Mouse (Mus musculus) liver, postnatal 0 days (tissue): ENCODE measurements at regions not wholly inside any gene's neighbourhood (a gene's known extent, or its start where the extent isn't known, plus 50 kb on each side); places are given as distances from the start of the nearest gene placed in this dataset.
A peak's percentile ranks its signal among the peaks of the same experiment; 100 is the strongest.

Experiments
- ATAC-seq: fragments of 200-750 bp; cut with Nextera tagmentation; 2 replicates; pipeline ENCODE4 v1.8.0; 2017; ENCODE audit warnings: mild to moderate bottlenecking, moderate library complexity
- DNase-seq: peaks from one replicate; pipeline ENCODE4 v3.0.0-alpha.2; 2016
- H3K27ac ChIP-seq: fragments of 300-500 bp; sonication (generic); 2 replicates; pipeline ENCODE4 v1.5.1; 2014; ENCODE audit warnings: antibody characterized with exemption, moderate library complexity, mild to moderate bottlenecking, low read depth
- H3K27me3 ChIP-seq: fragments of 300-500 bp; sonication (generic); 2 replicates; pipeline ENCODE4 v1.6.1; 2014; ENCODE audit warnings: low read length, control low read depth, mixed read lengths; ENCODE audit not compliant: insufficient read depth
- H3K36me3 ChIP-seq: fragments of 300-500 bp; sonication (generic); replicated peaks from 2 replicates; pipeline ENCODE4 v1.6.1; 2014; ENCODE audit warnings: mild to moderate bottlenecking, control low read depth, low read length, moderate library complexity, mixed read lengths; ENCODE audit not compliant: insufficient read depth
- H3K4me1 ChIP-seq: fragments of 300-500 bp; sonication (generic); 2 replicates; pipeline ENCODE4 v1.6.1; 2014; ENCODE audit warnings: antibody characterized with exemption, mild to moderate bottlenecking, control low read depth; ENCODE audit not compliant: insufficient read depth
- H3K4me2 ChIP-seq: fragments of 300-500 bp; sonication (generic); 2 replicates; pipeline ENCODE4 v1.6.1; 2014; ENCODE audit warnings: low read depth, mild to moderate bottlenecking, low read length, moderate library complexity, mixed read lengths
- H3K4me3 ChIP-seq: fragments of 300-500 bp; sonication (generic); 2 replicates; pipeline ENCODE4 v1.5.1; 2014; ENCODE audit warnings: low read depth, low read length
- H3K9ac ChIP-seq: fragments of 300-500 bp; sonication (generic); replicated peaks from 2 replicates; pipeline ENCODE4 v1.6.1; 2014; ENCODE audit warnings: mild to moderate bottlenecking, moderate library complexity
- H3K9me3 ChIP-seq: fragments of 300-500 bp; sonication (generic); 2 replicates; pipeline ENCODE4 v1.6.1; 2016; ENCODE audit warnings: mild to moderate bottlenecking, control low read depth, low read length, mixed read lengths
- CTCF ChIP-seq: sonication (generic); IDR thresholded peaks from 2 replicates; pipeline ENCODE4 v1.5.1; 2016; ENCODE audit warnings: antibody characterized with exemption, low read depth
- EP300 ChIP-seq: IDR thresholded peaks from 2 replicates; pipeline ENCODE4 v1.6.1; 2016; ENCODE audit warnings: antibody characterized with exemption, low read depth, mild to moderate bottlenecking
- whole genome bisulfite sequencing: fragments of 180-500 bp; shearing (Covaris S2); extraction: QIAGEN DNeasy Blood & Tissue Kit; methylation state at CpG from one replicate; pipeline ENCODE4 v1.1.7; 2014; ENCODE audit not compliant: insufficient replicate concordance; 5-methylcytosine and 5-hydroxymethylcytosine counted together

DNA sequence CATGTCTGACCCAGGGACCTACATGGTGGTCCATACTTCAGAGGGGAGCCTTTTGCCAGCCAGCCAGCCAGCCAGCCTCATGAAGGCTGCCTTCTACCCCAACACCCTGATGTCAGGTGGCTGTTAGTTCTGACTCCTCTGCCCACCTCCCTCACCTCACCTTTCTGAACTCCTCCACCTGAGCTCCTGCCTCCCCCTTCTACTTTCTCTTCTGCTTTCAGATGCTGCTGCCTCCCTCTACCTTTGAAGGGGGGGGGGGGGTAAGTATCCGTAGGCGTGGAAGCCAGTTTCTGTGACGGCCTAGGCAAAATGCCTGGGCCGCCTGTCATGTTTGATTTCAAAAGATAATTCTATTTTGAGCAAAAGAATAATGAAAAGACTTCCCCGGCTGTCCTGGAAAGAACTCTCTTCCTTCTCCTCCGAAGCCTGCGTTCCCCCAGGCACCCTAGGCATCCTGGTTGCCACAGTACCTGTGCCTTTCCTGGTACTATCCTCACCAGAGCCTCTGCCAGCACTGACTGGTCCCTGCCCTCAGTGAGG is 241.6 kb upstream of the Hs6st1 start:
- TF ChIP-seq EP300 (no peak), CTCF (no peak)
- H3K27me3 ChIP-seq, result no peaks in the 10 kb centered on the region
- no peak overlapping the region for H3K4me2 ChIP-seq
- H3K36me3 ChIP-seq, result no peaks in the 10 kb centered on the region
- H3K4me1 ChIP-seq, result no peaks in the 10 kb centered on the region
- ATAC-seq (no peak), DNase-seq (no peak)
- WGBS, result 74% methylated on average over 7 of the region's 7 CpGs
- H3K9me3 ChIP-seq, result no peaks in the 10 kb centered on the region
- H3K27ac ChIP-seq, result no peak overlapping the region
- H3K9ac ChIP-seq, result no peak overlapping the region
- no peak overlapping the region for H3K4me3 ChIP-seq

DNA sequence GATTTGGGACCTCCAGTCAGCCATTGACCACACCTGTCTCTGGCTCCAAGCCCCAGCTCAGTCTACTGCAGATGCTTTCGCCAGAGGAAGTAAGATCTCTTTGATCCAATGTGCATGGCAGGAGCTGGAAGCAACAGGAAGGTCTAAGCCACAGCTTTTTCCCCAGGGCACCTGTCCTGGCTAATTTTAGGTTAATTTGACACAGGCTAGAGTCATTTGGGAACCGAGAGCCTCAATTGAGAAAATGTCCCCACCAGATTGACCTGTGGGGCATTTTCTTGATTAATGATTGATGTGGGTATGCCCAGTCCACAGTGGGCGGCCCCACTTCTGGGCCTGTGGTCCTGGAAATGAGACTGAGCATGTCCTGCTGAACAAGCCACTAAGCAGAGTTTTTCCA is 240.7 kb upstream of the Hs6st1 start:
- no peak overlapping the region for H3K27ac ChIP-seq
- WGBS, result 60% methylated on average over 3 of the region's 3 CpGs
- no peak overlapping the region for H3K4me2 ChIP-seq
- no peak overlapping the region for H3K9ac ChIP-seq
- no peak overlapping the region for H3K4me3 ChIP-seq
- DNase-seq, result no peak
- no peaks in the 10 kb centered on the region for H3K9me3 ChIP-seq
- ATAC-seq, result no peak
- TF ChIP-seq CTCF (no peak), EP300 (no peak)
- H3K27me3 ChIP-seq, result no peaks in the 10 kb centered on the region
- H3K4me1 ChIP-seq, result no peaks in the 10 kb centered on the region
- no peaks in the 10 kb centered on the region for H3K36me3 ChIP-seq

DNA sequence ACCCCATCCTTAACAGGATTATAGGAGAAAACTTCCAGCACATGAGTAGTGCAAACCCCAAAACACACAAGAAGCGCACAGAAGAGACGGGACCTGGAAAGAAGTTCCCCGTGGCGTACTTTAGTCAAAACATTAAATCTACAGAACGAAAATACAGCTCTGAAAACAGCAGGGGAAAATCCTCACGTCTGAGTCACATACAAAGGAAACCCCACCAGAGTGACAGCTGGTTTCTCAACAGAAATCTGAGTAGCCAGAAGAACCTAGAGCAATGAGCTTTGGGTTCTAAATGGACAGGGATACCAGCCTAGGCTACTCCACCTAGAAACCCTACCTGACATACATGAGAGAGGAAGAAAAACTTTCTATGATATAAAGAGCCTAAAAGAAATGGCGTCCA is 234.0 kb upstream of the Hs6st1 start:
- H3K9me3 ChIP-seq, result no peaks in the 10 kb centered on the region
- 78% methylated on average over 7 of the region's 7 CpGs for WGBS
- H3K4me3 ChIP-seq, result no peak overlapping the region
- ATAC-seq (no peak), DNase-seq (no peak)
- H3K27me3 ChIP-seq, result no peaks in the 10 kb centered on the region
- TF ChIP-seq CTCF (no peak), EP300 (no peak)
- no peak overlapping the region for H3K9ac ChIP-seq
- no peaks in the 10 kb centered on the region for H3K4me1 ChIP-seq
- no peak overlapping the region for H3K27ac ChIP-seq
- H3K36me3 ChIP-seq, result no peaks in the 10 kb centered on the region
- H3K4me2 ChIP-seq, result no peak overlapping the region

DNA sequence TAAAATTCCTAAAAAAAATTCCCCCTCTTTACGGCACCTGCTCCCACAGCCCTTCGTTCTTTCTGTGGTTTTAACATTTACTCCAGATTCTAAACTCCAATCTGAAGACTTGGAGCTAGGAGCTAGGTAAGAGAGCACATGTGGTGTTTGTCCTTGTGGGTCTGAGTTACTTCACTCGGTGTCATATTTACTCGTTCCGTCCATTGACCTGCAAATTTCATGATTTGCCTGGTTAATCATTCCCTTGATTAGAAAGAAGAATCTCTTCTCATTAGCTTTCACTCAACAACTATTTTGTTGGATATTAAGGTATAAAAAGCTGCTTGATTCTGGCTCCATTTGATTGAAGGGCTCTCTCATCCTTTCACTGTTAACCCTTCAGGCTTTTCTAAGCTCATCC is 231.6 kb upstream of the Hs6st1 start:
- Histone ChIP-seq H3K9ac (no peak overlapping the region), H3K4me2 (no peak overlapping the region), H3K36me3 (no peaks in the 10 kb centered on the region), H3K4me3 (no peak overlapping the region), H3K4me1 (no peaks in the 10 kb centered on the region), H3K9me3 (no peaks in the 10 kb centered on the region), H3K27ac (peak overlapping the region; percentile 79), H3K27me3 (no peaks in the 10 kb centered on the region)
- WGBS, result 58% methylated on average over 5 of the region's 5 CpGs
- TF ChIP-seq EP300 (no peak; the same call in 1 of the 2 replicates), CTCF (no peak)
- peak; percentile 88 for ATAC-seq
- no peak for DNase-seq

DNA sequence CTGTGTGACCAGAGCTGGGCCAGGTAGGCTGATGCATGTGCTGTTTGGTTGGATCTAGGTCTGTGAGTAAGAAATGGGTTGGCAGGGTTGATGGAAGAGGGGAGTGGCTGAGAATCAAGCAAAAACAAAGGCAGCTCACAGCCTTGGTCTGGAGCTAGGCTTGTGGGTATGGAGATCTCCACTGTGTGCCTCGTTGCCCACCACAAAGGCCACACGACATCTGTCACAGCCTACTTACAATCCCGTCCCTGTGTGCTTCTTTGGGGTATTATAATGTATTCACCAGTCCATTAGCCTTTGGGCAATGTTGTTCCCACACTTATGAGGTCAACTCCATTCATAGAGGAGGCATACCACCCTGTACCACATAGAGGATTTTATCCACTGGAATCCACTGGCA is 229.6 kb upstream of the Hs6st1 start:
- H3K27me3 ChIP-seq, result no peaks in the 10 kb centered on the region
- TF ChIP-seq EP300 (no peak), CTCF (no peak)
- no peaks in the 10 kb centered on the region for H3K36me3 ChIP-seq
- no peak for ATAC-seq
- no peaks in the 10 kb centered on the region for H3K9me3 ChIP-seq
- WGBS, result 81% methylated on average over 3 of the region's 3 CpGs
- H3K9ac ChIP-seq, result no peak overlapping the region
- no peak overlapping the region for H3K4me3 ChIP-seq
- no peaks in the 10 kb centered on the region for H3K4me1 ChIP-seq
- no peak for DNase-seq
- no peak overlapping the region for H3K4me2 ChIP-seq
- no peak overlapping the region for H3K27ac ChIP-seq

DNA sequence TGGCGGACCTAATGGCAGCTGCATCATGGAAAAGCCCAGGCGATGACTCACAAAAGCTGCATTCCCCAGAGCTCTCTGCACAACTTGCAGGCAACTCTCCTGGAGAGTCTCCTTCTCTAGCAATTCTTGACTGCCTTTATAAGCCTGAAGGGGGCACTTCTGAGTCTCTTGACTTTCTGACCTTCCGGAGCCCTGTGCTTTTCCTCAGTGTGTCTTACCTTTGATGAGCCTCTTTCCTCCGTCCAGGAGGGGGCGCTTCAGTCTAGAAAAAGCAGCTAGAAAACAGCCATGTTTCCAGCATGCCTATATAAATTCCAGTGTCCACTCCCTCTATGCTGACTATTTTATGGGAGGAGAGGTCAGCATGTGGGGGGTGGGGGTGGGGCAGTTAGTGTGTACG is 228.8 kb upstream of the Hs6st1 start:
- WGBS, result 66% methylated on average over 6 of the region's 6 CpGs
- peak; percentile 50; the same call in 1 of the 2 replicates for ATAC-seq
- DNase-seq, result peak; percentile 65

DNA sequence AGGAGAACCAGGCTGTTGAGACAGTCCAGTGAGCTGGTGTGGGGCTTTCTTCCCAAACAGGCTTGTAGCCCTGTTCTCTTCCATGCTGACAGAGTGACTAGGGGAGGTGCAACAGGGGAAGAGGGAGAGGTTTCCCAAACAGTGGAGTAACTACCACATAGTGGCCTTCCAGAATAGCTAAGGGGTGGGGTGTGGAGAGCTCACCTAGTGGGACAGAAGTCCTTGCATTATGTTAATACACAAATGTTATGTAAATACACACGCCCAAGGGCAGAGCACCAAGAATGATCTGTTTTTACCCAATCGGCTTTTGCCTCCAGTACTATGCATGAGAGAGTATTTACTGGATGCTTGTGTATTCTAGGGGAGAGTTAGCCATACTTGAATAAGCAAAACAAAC is 226.6 kb upstream of the Hs6st1 start:
- Histone ChIP-seq H3K36me3 (no peaks in the 10 kb centered on the region), H3K4me3 (no peak overlapping the region), H3K4me2 (no peak overlapping the region), H3K9ac (no peak overlapping the region), H3K9me3 (no peaks in the 10 kb centered on the region), H3K27me3 (no peaks in the 10 kb centered on the region), H3K4me1 (no peaks in the 10 kb centered on the region), H3K27ac (no peak overlapping the region)
- no peak for TF ChIP-seq CTCF
- TF ChIP-seq EP300, result no peak
- WGBS, result 73% methylated on average over 2 of the region's 2 CpGs
- ATAC-seq, result no peak
- DNase-seq, result no peak

More for the DNA sequence above, 228.8 kb upstream of the Hs6st1 start:
- no peaks in the 10 kb centered on the region for H3K4me1 ChIP-seq
- H3K27me3 ChIP-seq, result no peaks in the 10 kb centered on the region
- H3K4me2 ChIP-seq, result no peak overlapping the region
- no peaks in the 10 kb centered on the region for H3K36me3 ChIP-seq
- H3K4me3 ChIP-seq, result no peak overlapping the region
- H3K27ac ChIP-seq, result no peak overlapping the region
- no peak overlapping the region for H3K9ac ChIP-seq
- peak; percentile 68 for TF ChIP-seq CTCF
- TF ChIP-seq EP300, result no peak
- no peaks in the 10 kb centered on the region for H3K9me3 ChIP-seq
